Mouse (Mus musculus): Measurements from ENCODE around the gene Atp2b2.

- TF ChIP-seq POLR2A (IDR thresholded peaks at IDR 0.05; ENCODE audit: borderline replicate concordance, extremely low read depth, low read depth, low read length) (no peak), CTCF (IDR thresholded peaks at IDR 0.05; ENCODE audit: insufficient read depth, low read length) (no peak)
These were observed 301.0 kb downstream of the Atp2b2 start for GRCm38 (mm10) chr6:113741425-113741824.

All from lung, adult 2 months (tissue).